Mouse (Mus musculus): Measurements from ENCODE around the gene Cys1. TPM values are rescaled to one million over a fixed set of nuclear protein-coding genes. Genes with fewer than 3 reads are reported as not detected.
"Not testable (repeated sequence)": the region's sequence is repeated elsewhere in the genome, so short reads cannot be mapped to it uniquely, and the experiment has no call there.

Gene Cys1
- polyA plus RNA-seq, 1 experiment = 0.26 TPM

DNA sequence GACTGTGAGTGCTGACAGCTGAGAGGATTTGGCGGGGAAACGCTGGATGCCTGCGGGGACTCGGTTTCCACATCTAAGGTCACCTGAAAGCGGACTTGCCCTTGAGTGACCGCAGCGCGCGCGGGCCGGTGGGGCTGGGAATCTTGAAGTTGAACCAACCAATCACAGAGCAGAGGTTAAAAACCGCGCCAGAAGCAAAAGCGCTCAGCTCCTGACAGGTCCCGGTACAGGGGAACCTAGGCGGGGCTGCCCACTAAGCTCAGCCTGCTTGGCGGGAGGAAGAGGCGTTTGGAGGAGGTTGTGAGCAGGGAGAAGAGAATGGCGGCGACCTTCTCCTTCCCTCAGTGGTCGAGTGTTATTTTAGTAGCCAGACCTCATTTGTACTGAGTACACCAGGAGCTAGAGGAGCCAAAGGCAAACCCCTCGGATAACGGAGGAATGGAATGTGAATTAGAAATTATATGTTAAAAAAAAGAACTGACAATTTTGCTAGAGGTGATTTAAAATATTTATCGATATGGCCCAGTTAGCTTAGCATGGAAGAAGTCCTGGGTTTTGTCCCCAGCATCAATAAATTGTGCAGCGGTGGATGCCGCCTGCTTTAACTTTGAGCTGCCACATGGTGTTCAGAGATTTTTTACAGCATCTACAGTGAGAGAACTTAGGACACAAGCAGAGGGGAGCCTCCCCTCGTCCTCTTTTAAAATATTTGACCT lies 25.3 kb upstream of the Cys1 start:
- Histone ChIP-seq H3K27me3 (ENCODE audit: control insufficient read depth, insufficient read depth, insufficient read length) (no peaks in the 10 kb centered on the region), H3K4me3 (peak overlapping the region; percentile 47), H3K79me2 (ENCODE audit: control insufficient read depth, insufficient read depth) (peaks cover 15% of the 10 kb centered on the region), H3K4me2 (ENCODE audit: low read depth) (peak overlapping the region; percentile 90), H3K36me3 (ENCODE audit: control insufficient read depth, insufficient read depth) (peaks cover 6% of the 10 kb centered on the region), H3ac (ENCODE audit: control insufficient read depth, insufficient read length) (peak overlapping the region; percentile 33)
- TF ChIP-seq E2F4 (IDR thresholded peaks at IDR 0.05; ENCODE audit: insufficient read depth) = peak; percentile 73
- peak; percentile 66 for TF ChIP-seq POLR2AphosphoS2 (IDR thresholded peaks at IDR 0.05; ENCODE audit: insufficient read length, low read depth)
- no peak for TF ChIP-seq MYOD1 (IDR thresholded peaks at IDR 0.05; ENCODE audit: control insufficient read depth in 1 of 3, insufficient read length in 2 of 3, low read depth in 2 of 3)

DNA sequence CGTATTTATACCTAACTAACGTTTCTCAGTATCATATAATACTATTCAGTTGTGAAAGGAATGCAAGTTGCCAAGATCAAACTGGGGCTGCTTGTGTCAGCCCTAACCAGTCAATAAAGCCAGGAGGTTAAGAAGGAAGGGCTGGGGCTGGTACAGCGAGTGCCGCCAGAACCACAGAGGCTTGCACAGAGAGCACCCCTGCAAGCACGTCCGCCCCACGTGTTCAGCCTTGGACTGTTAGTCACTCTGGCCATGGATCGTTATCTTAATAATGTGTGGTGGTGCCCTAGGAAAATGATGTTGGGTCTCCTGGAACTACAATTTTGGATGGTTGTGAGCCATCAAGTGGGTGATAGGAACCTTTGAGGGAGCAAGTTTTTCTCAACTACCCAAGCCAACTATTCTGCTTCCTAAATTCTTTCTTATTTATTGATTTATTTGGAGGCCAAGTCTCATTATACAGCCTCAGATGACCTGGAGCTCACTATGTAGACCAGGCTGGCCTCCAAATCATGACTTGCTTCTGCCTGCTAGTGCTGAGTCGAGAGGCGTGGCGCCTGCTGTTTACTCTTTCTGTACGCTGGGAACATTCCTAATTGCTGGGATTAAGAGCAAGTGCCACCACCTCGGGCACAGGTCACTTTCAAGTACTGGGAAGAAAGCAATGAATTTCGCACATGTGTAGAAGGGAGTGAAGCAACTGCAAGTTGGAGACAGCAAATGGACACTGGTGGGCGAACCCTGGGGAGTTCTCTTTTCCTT lies 24.1 kb upstream of the Cys1 start:
- peak overlapping the region; percentile 90 for H3K4me2 ChIP-seq (ENCODE audit: low read depth)
- peaks cover 13% of the 10 kb centered on the region for H3K79me2 ChIP-seq (ENCODE audit: control insufficient read depth, insufficient read depth)
- TF ChIP-seq E2F4 (IDR thresholded peaks at IDR 0.05; ENCODE audit: insufficient read depth) (no peak), MYOD1 (IDR thresholded peaks at IDR 0.05; ENCODE audit: control insufficient read depth in 1 of 3, insufficient read length in 2 of 3, low read depth in 2 of 3) (peak in 1 of 3 experiments; percentile 21), SRF (IDR thresholded peaks at IDR 0.05; ENCODE audit: control insufficient read depth, insufficient read length, low read depth) (no peak), CEBPB (IDR thresholded peaks at IDR 0.05; ENCODE audit: insufficient read depth, poor library complexity, severe bottlenecking) (no peak), TCF12 (IDR thresholded peaks at IDR 0.05; ENCODE audit: insufficient read depth, poor library complexity, severe bottlenecking) (no peak), MAX (IDR thresholded peaks at IDR 0.05; ENCODE audit: low read depth) (no peak), TCF3 (IDR thresholded peaks at IDR 0.05; ENCODE audit: insufficient read length, low read depth) (no peak), REST (IDR thresholded peaks at IDR 0.05; ENCODE audit: insufficient read depth, insufficient read length) (no peak), MYOG (IDR thresholded peaks at IDR 0.05; ENCODE audit: control insufficient read depth in 1 of 3, insufficient read depth in 1 of 3, insufficient read length in 2 of 3, low read depth in 2 of 3) (peak in 1 of 3 experiments; percentile 10), POLR2A (IDR thresholded peaks at IDR 0.05; ENCODE audit: insufficient read length, low read depth) (no peak), POLR2AphosphoS2 (IDR thresholded peaks at IDR 0.05; ENCODE audit: insufficient read length, low read depth) (no peak), USF1 (IDR thresholded peaks at IDR 0.05; ENCODE audit: low read depth) (peak; percentile 57)
- no peaks in the 10 kb centered on the region for H3K27me3 ChIP-seq (ENCODE audit: control insufficient read depth, insufficient read depth, insufficient read length)
- no peak overlapping the region for H3ac ChIP-seq (ENCODE audit: control insufficient read depth, insufficient read length)
- H3K4me3 ChIP-seq = peak overlapping the region; percentile 47
- H3K36me3 ChIP-seq (ENCODE audit: control insufficient read depth, insufficient read depth) = no peaks in the 10 kb centered on the region

DNA sequence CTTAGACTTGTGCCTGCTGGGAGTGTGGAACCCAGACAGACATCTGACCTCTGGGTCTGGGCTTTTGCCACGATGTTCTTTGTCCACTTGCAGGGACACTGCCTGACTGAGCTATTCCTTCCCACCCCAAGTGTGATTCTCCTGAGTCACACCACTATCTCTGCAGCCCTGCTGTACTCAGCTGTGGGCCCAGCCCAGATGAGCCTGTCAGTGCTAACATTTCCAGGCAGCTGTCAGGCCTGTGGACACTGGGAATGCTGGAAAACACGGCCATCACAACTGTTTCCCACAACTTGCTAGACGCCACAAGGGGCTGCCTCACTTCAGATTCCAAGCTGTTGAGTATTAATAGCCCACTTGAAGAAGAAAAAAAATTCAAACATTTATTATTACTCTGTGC lies 21.4 kb upstream of the Cys1 start:
- H3K79me2 ChIP-seq (ENCODE audit: control insufficient read depth, insufficient read depth) = no peaks in the 10 kb centered on the region

DNA sequence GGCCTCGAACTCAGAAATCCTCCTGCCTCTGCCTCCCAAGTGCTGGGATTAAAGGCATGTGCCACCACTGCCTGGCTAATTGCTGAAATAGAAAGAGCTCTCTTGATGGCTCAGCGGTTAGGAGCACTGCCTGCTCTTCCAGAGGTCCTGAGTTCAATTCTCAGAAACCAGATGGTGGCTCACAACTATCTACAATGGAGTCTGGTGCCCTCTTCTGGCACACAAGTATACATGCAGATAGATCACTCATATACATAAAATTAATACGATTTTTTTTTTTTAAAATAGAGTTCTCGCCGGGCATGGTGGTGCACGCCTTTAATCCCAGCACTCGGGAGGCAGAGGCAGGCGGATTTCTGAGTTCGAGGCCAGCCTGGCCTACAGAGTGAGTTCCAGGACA lies 20.0 kb upstream of the Cys1 start:
- H3ac ChIP-seq (ENCODE audit: control insufficient read depth, insufficient read length); H3K4me2 ChIP-seq (ENCODE audit: low read depth); H3K36me3 ChIP-seq (ENCODE audit: control insufficient read depth, insufficient read depth); H3K27me3 ChIP-seq (ENCODE audit: control insufficient read depth, insufficient read depth, insufficient read length); H3K4me3 ChIP-seq; H3K79me2 ChIP-seq (ENCODE audit: control insufficient read depth, insufficient read depth): not testable (repeated sequence)

More for the DNA sequence above, 21.4 kb upstream of the Cys1 start:
- Histone ChIP-seq H3K4me2 (ENCODE audit: low read depth) (peak overlapping the region; percentile 70), H3K4me3 (no peak overlapping the region), H3K36me3 (ENCODE audit: control insufficient read depth, insufficient read depth) (no peaks in the 10 kb centered on the region), H3K27me3 (ENCODE audit: control insufficient read depth, insufficient read depth, insufficient read length) (no peaks in the 10 kb centered on the region), H3ac (ENCODE audit: control insufficient read depth, insufficient read length) (no peak overlapping the region)
- TF ChIP-seq TCF3 (IDR thresholded peaks at IDR 0.05; ENCODE audit: insufficient read length, low read depth) (peak; percentile 93), POLR2A (IDR thresholded peaks at IDR 0.05; ENCODE audit: insufficient read length, low read depth) (peak; percentile 15), MYOD1 (IDR thresholded peaks at IDR 0.05; ENCODE audit: control insufficient read depth in 1 of 3, insufficient read length in 2 of 3, low read depth in 2 of 3) (peak; percentile 96 to 99 (median 99)), E2F4 (IDR thresholded peaks at IDR 0.05; ENCODE audit: insufficient read depth) (no peak), TCF12 (IDR thresholded peaks at IDR 0.05; ENCODE audit: insufficient read depth, poor library complexity, severe bottlenecking) (peak; percentile 93), POLR2AphosphoS2 (IDR thresholded peaks at IDR 0.05; ENCODE audit: insufficient read length, low read depth) (no peak), MAX (IDR thresholded peaks at IDR 0.05; ENCODE audit: low read depth) (no peak), REST (IDR thresholded peaks at IDR 0.05; ENCODE audit: insufficient read depth, insufficient read length) (no peak), SRF (IDR thresholded peaks at IDR 0.05; ENCODE audit: control insufficient read depth, insufficient read length, low read depth) (no peak), USF1 (IDR thresholded peaks at IDR 0.05; ENCODE audit: low read depth) (no peak), MYOG (IDR thresholded peaks at IDR 0.05; ENCODE audit: control insufficient read depth in 1 of 3, insufficient read depth in 1 of 3, insufficient read length in 2 of 3, low read depth in 2 of 3) (peak; percentile 92 to 98 (median 97)), CEBPB (IDR thresholded peaks at IDR 0.05; ENCODE audit: insufficient read depth, poor library complexity, severe bottlenecking) (no peak)

DNA sequence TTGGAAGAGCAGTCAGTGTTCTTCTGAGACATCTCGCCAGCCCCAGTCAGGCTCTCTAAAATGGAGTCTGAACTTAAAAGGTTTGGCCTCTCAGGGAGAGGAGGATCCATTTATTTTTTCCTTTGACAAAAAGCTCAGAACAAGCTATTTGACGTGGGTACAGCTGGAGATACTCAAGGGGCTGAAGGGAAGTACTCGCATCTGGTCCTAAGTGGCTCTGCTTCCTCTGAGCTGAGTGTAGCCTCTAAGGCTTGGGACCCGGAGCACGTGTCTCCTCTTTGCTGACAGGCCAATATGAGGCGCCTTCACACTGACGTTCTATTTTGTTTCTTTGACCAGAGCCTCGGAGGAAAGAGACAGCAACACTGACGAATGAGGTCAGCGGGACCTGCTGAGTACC lies 18.0 kb upstream of the Cys1 start:
- no peaks in the 10 kb centered on the region for H3K79me2 ChIP-seq (ENCODE audit: control insufficient read depth, insufficient read depth)
- no peak overlapping the region for H3K4me3 ChIP-seq
- H3ac ChIP-seq (ENCODE audit: control insufficient read depth, insufficient read length) = no peak overlapping the region
- H3K4me2 ChIP-seq (ENCODE audit: low read depth) = no peak overlapping the region
- no peaks in the 10 kb centered on the region for H3K36me3 ChIP-seq (ENCODE audit: control insufficient read depth, insufficient read depth)
- no peaks in the 10 kb centered on the region for H3K27me3 ChIP-seq (ENCODE audit: control insufficient read depth, insufficient read depth, insufficient read length)
- no peak for TF ChIP-seq POLR2AphosphoS2 (IDR thresholded peaks at IDR 0.05; ENCODE audit: insufficient read length, low read depth)
- no peak for TF ChIP-seq MAX (IDR thresholded peaks at IDR 0.05; ENCODE audit: low read depth)
- TF ChIP-seq E2F4 (IDR thresholded peaks at IDR 0.05; ENCODE audit: insufficient read depth) = no peak
- TF ChIP-seq MYOG (IDR thresholded peaks at IDR 0.05; ENCODE audit: control insufficient read depth in 1 of 3, insufficient read depth in 1 of 3, insufficient read length in 2 of 3, low read depth in 2 of 3) = no peak
- no peak for TF ChIP-seq TCF12 (IDR thresholded peaks at IDR 0.05; ENCODE audit: insufficient read depth, poor library complexity, severe bottlenecking)
